ENCODE assay signal across 10 mouse cellular contexts in genomic region chr17:62775976-62776375, GRCm38 (mm10).
DNase-seq lines count a peak whose midpoint lies in the region; ATAC-seq and TF ChIP-seq lines count a peak whose summit lies in the region.
"Had no signal": no experiment of that assay in that cellular context is flagged by ENCODE, and none has a peak within 500 bp of the region (broad histone marks: within the 10 kb centered on the region; RNA-seq: fewer than 3 reads in every experiment).

No protein-coding gene starts in this region.

- H3K9me3 ChIP-seq in intestine, embryonic 14.5 days (ENCODE audit: control insufficient read depth, low read length), result no peaks in the 10 kb centered on the region
- H3K9me3 ChIP-seq in intestine, postnatal 0 days (ENCODE audit: control insufficient read depth), result no peaks in the 10 kb centered on the region
- H3K9me3 ChIP-seq in stomach, embryonic 14.5 days (ENCODE audit: control insufficient read depth, low read depth, low read length), result no peaks in the 10 kb centered on the region
- H3K9me3 ChIP-seq: hindbrain, embryonic 10.5 days had no signal

- H3K27ac ChIP-seq in intestine, embryonic 14.5 days (ENCODE audit: low read depth), result peak overlapping the region; percentile 36; the same call in 1 of the 2 replicates
- no peak overlapping the region for H3K27ac ChIP-seq in intestine, postnatal 0 days (ENCODE audit: low read depth, low read length)
- peak overlapping the region; percentile 58; the same call in 1 of the 2 replicates for H3K27ac ChIP-seq in stomach, embryonic 14.5 days (ENCODE audit: low read length)
- H3K27ac ChIP-seq: hindbrain, embryonic 10.5 days had no signal

- 16% methylated on average over 2 of the region's 2 CpGs for WGBS in intestine, embryonic 14.5 days
- WGBS in intestine, postnatal 0 days, result 40% methylated on average over 2 of the region's 2 CpGs
- 20% methylated on average over 2 of the region's 2 CpGs for WGBS in stomach, embryonic 14.5 days

- H3K4me3 ChIP-seq in intestine, embryonic 14.5 days (ENCODE audit: low read depth, low read length), result no peak overlapping the region
- H3K4me3 ChIP-seq in intestine, postnatal 0 days (ENCODE audit: low read depth, low read length), result no peak overlapping the region
- H3K4me3 ChIP-seq in stomach, embryonic 14.5 days (ENCODE audit: low read depth, low read length), result no peak overlapping the region
- H3K4me3 ChIP-seq: hindbrain, embryonic 10.5 days had no signal

- TF ChIP-seq CTCF in intestine, postnatal 0 days (IDR thresholded peaks at IDR 0.05; ENCODE audit: low read depth), result no peak

- no peak for ATAC-seq in intestine, embryonic 14.5 days (replicated peaks; ENCODE audit: low FRiP score, low TSS enrichment, low read depth)
- ATAC-seq in intestine, postnatal 0 days, result no peak
- 0 out of 2 replicates have a peak, but pooled peaks have one; percentile 61 for ATAC-seq in stomach, embryonic 14.5 days (ENCODE audit: insufficient number of reproducible peaks, insufficient read depth, low FRiP score, low read depth)
- no peak for ATAC-seq in megakaryocyte progenitor cell, adult 5-6 weeks (replicated peaks; ENCODE audit: poor library complexity)

- no peaks in the 10 kb centered on the region for H3K27me3 ChIP-seq in intestine, embryonic 14.5 days (replicated peaks; ENCODE audit: control insufficient read depth, insufficient read depth, low read length)
- H3K27me3 ChIP-seq in intestine, postnatal 0 days (replicated peaks; ENCODE audit: control insufficient read depth, insufficient read depth, low read length), result no peaks in the 10 kb centered on the region
- no peaks in the 10 kb centered on the region for H3K27me3 ChIP-seq in stomach, embryonic 14.5 days (ENCODE audit: control insufficient read depth, insufficient read depth, low read length)

- DNase-seq in intestine, embryonic 14.5 days (ENCODE audit: low spot score), result no peak
- DNase-seq in brain, adult 2 months (ENCODE audit: low read depth, low spot score), result peak; percentile 26
- peak; percentile 11 to 30 for DNase-seq in kidney, postnatal 36 days
- DNase-seq in layer of hippocampus, adult 8-10 months (ENCODE audit: low spot score in 2 of 2), result no peak
- no peak for DNase-seq in left cerebral cortex, postnatal 14 days (ENCODE audit: low spot score in 2 of 2)

- no peak overlapping the region for H3K9ac ChIP-seq in intestine, embryonic 14.5 days (ENCODE audit: low read length)
- H3K9ac ChIP-seq in intestine, postnatal 0 days (ENCODE audit: low read depth, low read length), result no peak overlapping the region
- H3K9ac ChIP-seq in stomach, embryonic 14.5 days (replicated peaks; ENCODE audit: low read depth, low read length), result no peak overlapping the region

- H3K4me2 ChIP-seq in intestine, embryonic 14.5 days (ENCODE audit: low read length), result no peak overlapping the region
- H3K4me2 ChIP-seq in intestine, postnatal 0 days (replicated peaks; ENCODE audit: low read depth), result no peak overlapping the region
- H3K4me2 ChIP-seq in stomach, embryonic 14.5 days (replicated peaks; ENCODE audit: low read depth, low read length), result no peak overlapping the region
- H3K4me2 ChIP-seq: heart, embryonic 11.5 days had no signal

- peaks cover 33% of the 10 kb centered on the region for H3K4me1 ChIP-seq in intestine, embryonic 14.5 days (replicated peaks; ENCODE audit: control insufficient read depth, insufficient read depth, low read length)
- H3K4me1 ChIP-seq in intestine, postnatal 0 days (replicated peaks; ENCODE audit: control insufficient read depth, insufficient read depth, low read length), result no peaks in the 10 kb centered on the region; the same call in 1 of the 2 replicates
- peaks cover 28% of the 10 kb centered on the region for H3K4me1 ChIP-seq in stomach, embryonic 14.5 days (ENCODE audit: control insufficient read depth, insufficient read depth, low read length)

- intact Hi-C loops in left cerebral cortex, postnatal 14 days (cut with DNase I), result no loop called here

- no peaks in the 10 kb centered on the region for H3K36me3 ChIP-seq in intestine, embryonic 14.5 days (ENCODE audit: control insufficient read depth, insufficient read depth, low read length)
- no peaks in the 10 kb centered on the region for H3K36me3 ChIP-seq in intestine, postnatal 0 days (ENCODE audit: control insufficient read depth, insufficient read depth)
- H3K36me3 ChIP-seq in stomach, embryonic 14.5 days (ENCODE audit: control insufficient read depth, insufficient read depth, low read length), result no peaks in the 10 kb centered on the region

Comparison
In these comparisons a context has a peak if more than half of its experiments do, and no peak if none do; other contexts are left out.
1. DNase-seq: peak in brain, adult 2 months (single experiment) and kidney, postnatal 36 days (2 of 2); none in intestine, embryonic 14.5 days (single experiment), layer of hippocampus, adult 8-10 months (0 of 2) and left cerebral cortex, postnatal 14 days (0 of 2).